Mouse (Mus musculus): ENCODE results near the gene Ogn.

The Ogn gene

GRCm38 (mm10) chr13:49607714-49608113, at the start of gene Ogn:
Gene Ogn, plus strand, starts transcription at chr13:49608046.
- DNase-seq (ENCODE audit: low read depth, low spot score), result no peak

GRCm38 (mm10) chr13:49559185-49559584, 48.7 kb upstream of the Ogn start:
- peak; percentile 13 for DNase-seq (ENCODE audit: low read depth, low spot score)

GRCm38 (mm10) chr13:49560886-49561285, 47.0 kb upstream of the Ogn start:
- no peak for DNase-seq (ENCODE audit: low read depth, low spot score)

GRCm38 (mm10) chr13:49564347-49564746, 43.5 kb upstream of the Ogn start:
- no peak for DNase-seq (ENCODE audit: low read depth, low spot score)

- peak; percentile 35 for DNase-seq (ENCODE audit: low read depth, low spot score)
Observed at GRCm38 (mm10) chr13:49570371-49570770, 37.5 kb upstream of the Ogn start.

GRCm38 (mm10) chr13:49571418-49571817, 36.4 kb upstream of the Ogn start:
- DNase-seq (ENCODE audit: low read depth, low spot score), result no peak

- DNase-seq (ENCODE audit: low read depth, low spot score), result no peak
Observed at GRCm38 (mm10) chr13:49581541-49582530, 26.0 kb upstream of the Ogn start, which contains the start of gene Omd. Gene Omd, plus strand, starts transcription at chr13:49582462.

GRCm38 (mm10) chr13:49583859-49584258, 24.0 kb upstream of the Ogn start:
- DNase-seq (ENCODE audit: low read depth, low spot score), result no peak

- DNase-seq (ENCODE audit: low read depth, low spot score), result no peak
Observed at GRCm38 (mm10) chr13:49584307-49585005, 23.4 kb upstream of the Ogn start.

- DNase-seq (ENCODE audit: low read depth, low spot score), result no peak
Observed at GRCm38 (mm10) chr13:49586062-49586461, 21.8 kb upstream of the Ogn start.

- peak; percentile 53 for DNase-seq (ENCODE audit: low read depth, low spot score)
Observed at GRCm38 (mm10) chr13:49602541-49602940, 5.3 kb upstream of the Ogn start.

- no peak for DNase-seq (ENCODE audit: low read depth, low spot score)
Observed at GRCm38 (mm10) chr13:49603603-49604002, 4.2 kb upstream of the Ogn start.

- no peak for DNase-seq (ENCODE audit: low read depth, low spot score)
Observed at GRCm38 (mm10) chr13:49608589-49609322, 910 bp downstream of the Ogn start.

GRCm38 (mm10) chr13:49617021-49617420, 9.2 kb downstream of the Ogn start:
- DNase-seq (ENCODE audit: low read depth, low spot score), result no peak

- DNase-seq (ENCODE audit: low read depth, low spot score), result no peak
Observed at GRCm38 (mm10) chr13:49618365-49618764, 10.5 kb downstream of the Ogn start.

- DNase-seq (ENCODE audit: low read depth, low spot score), result no peak
Observed at GRCm38 (mm10) chr13:49623216-49623615, 15.4 kb downstream of the Ogn start.

GRCm38 (mm10) chr13:49628167-49628566, 20.3 kb downstream of the Ogn start:
- no peak for DNase-seq (ENCODE audit: low read depth, low spot score)

- DNase-seq (ENCODE audit: low read depth, low spot score), result no peak
Observed at GRCm38 (mm10) chr13:49629076-49629475, 21.2 kb downstream of the Ogn start.

GRCm38 (mm10) chr13:49639965-49640364, 32.1 kb downstream of the Ogn start:
- no peak for DNase-seq (ENCODE audit: low read depth, low spot score)

GRCm38 (mm10) chr13:49642650-49643049, 34.8 kb downstream of the Ogn start:
- no peak for DNase-seq (ENCODE audit: low read depth, low spot score)

- no peak for DNase-seq (ENCODE audit: low read depth, low spot score)
Observed at GRCm38 (mm10) chr13:49643669-49644362, 36.0 kb downstream of the Ogn start.
